Mouse (Mus musculus): ENCODE data around the gene Bach1. TPM values are rescaled to one million over a fixed set of nuclear protein-coding genes. Genes with fewer than 3 reads are reported as not detected.

Bach1 gene
- polyA plus RNA-seq, 1 experiment: 0.85 TPM

DNA sequence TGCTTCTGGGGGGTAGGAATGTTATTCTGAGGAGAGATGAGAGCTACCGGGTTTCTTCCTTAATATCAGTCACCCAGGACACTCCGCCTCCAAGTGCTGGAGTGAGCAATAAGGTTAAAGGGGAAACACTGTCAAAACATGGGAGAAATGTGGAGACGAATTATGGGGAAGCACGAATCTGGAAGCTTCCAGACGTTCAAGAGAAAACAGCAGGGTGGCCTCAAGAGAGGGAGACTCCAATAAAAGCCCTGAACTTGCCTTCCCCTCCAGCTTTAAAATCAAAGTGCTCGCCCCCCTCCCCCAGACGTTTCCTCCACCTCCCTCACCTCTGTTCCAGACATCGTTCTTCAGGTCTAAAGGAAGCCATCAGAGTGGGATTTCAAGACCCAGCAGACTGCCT lies 38.6 kb downstream of the Bach1 start:
- H3K4me3 ChIP-seq (replicated peaks): no peak overlapping the region
- peaks cover 8% of the 10 kb centered on the region for H3K4me1 ChIP-seq (ENCODE audit: control insufficient read depth)
- TF ChIP-seq TAL1 (IDR thresholded peaks at IDR 0.05; ENCODE audit: low read length): no peak
- no peak for TF ChIP-seq GATA1 (IDR thresholded peaks at IDR 0.05; ENCODE audit: low read length)
- no peaks in the 10 kb centered on the region for H3K27me3 ChIP-seq (ENCODE audit: control insufficient read depth)
- peaks cover 26% of the 10 kb centered on the region for H3K36me3 ChIP-seq (ENCODE audit: control insufficient read depth)
- no peaks in the 10 kb centered on the region for H3K9me3 ChIP-seq (ENCODE audit: control insufficient read depth, low read length)

DNA sequence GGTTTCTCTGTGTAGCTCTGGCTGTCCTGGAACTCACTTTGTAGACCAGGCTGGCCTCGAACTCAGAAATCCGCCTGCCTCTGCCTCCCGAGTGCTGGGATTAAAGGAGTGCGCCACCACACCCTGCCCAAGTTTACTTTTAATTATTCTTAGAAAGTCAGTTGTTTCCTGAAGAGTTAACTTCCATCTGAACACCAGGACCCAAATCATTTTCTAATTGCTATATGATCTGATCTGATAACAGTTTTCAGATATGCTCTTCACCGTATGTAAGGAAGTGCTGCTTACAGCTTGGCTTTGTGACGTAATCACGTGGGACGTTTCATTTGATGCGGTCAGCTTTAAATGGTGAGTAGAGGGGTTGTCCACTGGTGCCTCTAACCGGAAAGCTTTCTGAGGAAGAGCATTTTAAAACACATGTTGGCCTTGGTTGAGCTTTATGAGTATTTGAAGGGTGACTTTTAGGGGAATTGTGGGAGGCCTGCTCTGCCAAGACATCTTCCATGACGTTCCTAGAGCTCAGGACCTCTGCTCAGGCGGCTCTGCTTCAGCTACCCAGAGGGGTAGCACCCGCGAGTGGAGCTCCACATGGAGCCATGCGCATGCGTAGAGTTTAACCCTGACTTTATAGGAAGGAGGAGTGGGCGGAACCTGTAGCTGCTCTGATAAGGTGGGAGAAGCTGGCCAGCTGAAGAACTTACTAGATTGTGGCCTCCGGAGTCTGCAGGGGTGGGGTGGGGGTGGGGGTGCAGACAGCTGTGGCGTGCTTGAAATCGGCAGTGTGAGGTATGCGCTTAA lies 39.3 kb downstream of the Bach1 start:
- Histone ChIP-seq H3K36me3 (ENCODE audit: control insufficient read depth) (peaks cover 26% of the 10 kb centered on the region), H3K4me3 (replicated peaks) (no peak overlapping the region), H3K9me3 (ENCODE audit: control insufficient read depth, low read length) (no peaks in the 10 kb centered on the region), H3K4me1 (ENCODE audit: control insufficient read depth) (peaks cover 8% of the 10 kb centered on the region), H3K27me3 (ENCODE audit: control insufficient read depth) (no peaks in the 10 kb centered on the region)
- TF ChIP-seq TAL1 (IDR thresholded peaks at IDR 0.05; ENCODE audit: low read length) (no peak), GATA1 (IDR thresholded peaks at IDR 0.05; ENCODE audit: low read length) (no peak)

DNA sequence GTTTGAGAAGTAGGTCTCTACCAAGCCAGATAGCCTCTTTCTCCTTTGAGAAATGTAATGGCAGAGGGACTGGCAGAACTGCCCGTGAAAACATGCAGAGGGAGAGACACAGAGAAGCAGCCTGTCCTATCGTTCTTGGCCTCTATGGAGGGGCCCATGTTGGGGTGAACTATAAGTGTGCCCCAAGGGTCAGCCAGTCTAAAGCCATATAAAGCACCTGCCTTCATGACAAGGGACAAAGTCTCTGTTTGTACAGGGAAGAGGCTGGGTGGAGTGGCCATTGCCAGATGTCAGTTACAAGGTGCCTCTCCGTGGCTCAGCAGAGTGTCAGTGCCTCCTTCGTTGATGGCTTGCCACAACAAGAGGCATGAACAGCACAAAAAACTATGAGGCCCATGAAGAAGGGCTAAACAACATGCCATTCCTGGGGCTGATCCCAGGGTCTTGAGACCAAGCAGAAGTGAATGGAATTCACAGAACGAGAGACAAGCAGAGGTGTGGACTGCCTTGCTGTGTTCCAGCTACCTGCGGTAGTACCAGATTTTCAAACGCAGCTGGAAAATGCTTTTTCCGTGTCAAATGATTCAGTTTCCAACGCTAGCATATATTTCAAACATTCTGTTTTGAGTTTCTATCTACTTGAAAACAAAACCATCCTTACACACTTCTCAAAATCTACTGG lies 42.4 kb downstream of the Bach1 start:
- TF ChIP-seq GATA1 (IDR thresholded peaks at IDR 0.05; ENCODE audit: low read length): no peak
- no peak for TF ChIP-seq TAL1 (IDR thresholded peaks at IDR 0.05; ENCODE audit: low read length)
- Histone ChIP-seq H3K4me1 (ENCODE audit: control insufficient read depth) (peaks cover 8% of the 10 kb centered on the region), H3K27me3 (ENCODE audit: control insufficient read depth) (no peaks in the 10 kb centered on the region), H3K4me3 (replicated peaks) (no peak overlapping the region), H3K9me3 (ENCODE audit: control insufficient read depth, low read length) (no peaks in the 10 kb centered on the region), H3K36me3 (ENCODE audit: control insufficient read depth) (peaks cover under 1% of the 10 kb centered on the region; the same call in 1 of the 2 replicates)

DNA sequence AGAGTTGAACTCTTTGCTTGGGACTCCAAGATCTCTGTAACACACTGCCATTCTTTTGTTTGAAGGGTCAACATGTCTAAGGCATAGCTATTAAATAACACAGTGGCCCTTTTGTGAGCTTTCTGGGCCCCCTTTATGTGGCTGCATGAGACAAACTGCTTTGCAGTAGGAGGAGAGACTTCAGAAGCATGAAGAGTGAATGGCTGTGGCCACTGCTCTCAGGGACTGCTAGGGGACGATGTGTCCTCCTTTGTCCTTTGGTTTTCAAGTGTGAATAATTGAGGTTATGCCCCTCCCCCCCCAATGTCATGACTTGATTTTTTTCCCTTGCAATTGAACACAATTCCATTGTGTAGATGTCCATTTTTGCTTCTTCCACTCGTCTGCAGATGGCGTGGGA lies 44.9 kb downstream of the Bach1 start:
- Histone ChIP-seq H3K4me1 (ENCODE audit: control insufficient read depth) (peaks cover under 1% of the 10 kb centered on the region; the same call in 1 of the 2 replicates), H3K36me3 (ENCODE audit: control insufficient read depth) (no peaks in the 10 kb centered on the region), H3K4me3 (replicated peaks) (no peak overlapping the region), H3K9me3 (ENCODE audit: control insufficient read depth, low read length) (no peaks in the 10 kb centered on the region), H3K27me3 (ENCODE audit: control insufficient read depth) (no peaks in the 10 kb centered on the region)
- TF ChIP-seq GATA1 (IDR thresholded peaks at IDR 0.05; ENCODE audit: low read length) (no peak), TAL1 (IDR thresholded peaks at IDR 0.05; ENCODE audit: low read length) (no peak)

- Histone ChIP-seq H3K4me3 (replicated peaks) (no peak overlapping the region), H3K36me3 (ENCODE audit: control insufficient read depth) (no peaks in the 10 kb centered on the region), H3K4me1 (ENCODE audit: control insufficient read depth) (no peaks in the 10 kb centered on the region), H3K9me3 (ENCODE audit: control insufficient read depth, low read length) (no peaks in the 10 kb centered on the region), H3K27me3 (ENCODE audit: control insufficient read depth) (no peaks in the 10 kb centered on the region)
- no peak for TF ChIP-seq TAL1 (IDR thresholded peaks at IDR 0.05; ENCODE audit: low read length)
- no peak for TF ChIP-seq GATA1 (IDR thresholded peaks at IDR 0.05; ENCODE audit: low read length)
Measured at GRCm38 (mm10) chr16:87744338-87744737, 45.6 kb downstream of the Bach1 start.

GRCm38 (mm10) chr16:87745192-87745945 lies 46.6 kb downstream of the Bach1 start:
- no peaks in the 10 kb centered on the region for H3K4me1 ChIP-seq (ENCODE audit: control insufficient read depth)
- no peak overlapping the region for H3K4me3 ChIP-seq (replicated peaks)
- no peaks in the 10 kb centered on the region for H3K27me3 ChIP-seq (ENCODE audit: control insufficient read depth)
- H3K9me3 ChIP-seq (ENCODE audit: control insufficient read depth, low read length): no peaks in the 10 kb centered on the region
- H3K36me3 ChIP-seq (ENCODE audit: control insufficient read depth): no peaks in the 10 kb centered on the region
- TF ChIP-seq TAL1 (IDR thresholded peaks at IDR 0.05; ENCODE audit: low read length) (no peak), GATA1 (IDR thresholded peaks at IDR 0.05; ENCODE audit: low read length) (no peak)

GRCm38 (mm10) chr16:87746728-87747127 lies 48.0 kb downstream of the Bach1 start:
- H3K4me1 ChIP-seq (ENCODE audit: control insufficient read depth): no peaks in the 10 kb centered on the region
- no peak for TF ChIP-seq TAL1 (IDR thresholded peaks at IDR 0.05; ENCODE audit: low read length)
- TF ChIP-seq GATA1 (IDR thresholded peaks at IDR 0.05; ENCODE audit: low read length): no peak
- H3K27me3 ChIP-seq (ENCODE audit: control insufficient read depth): no peaks in the 10 kb centered on the region
- H3K4me3 ChIP-seq (replicated peaks): no peak overlapping the region
- no peaks in the 10 kb centered on the region for H3K9me3 ChIP-seq (ENCODE audit: control insufficient read depth, low read length)
- no peaks in the 10 kb centered on the region for H3K36me3 ChIP-seq (ENCODE audit: control insufficient read depth)

DNA sequence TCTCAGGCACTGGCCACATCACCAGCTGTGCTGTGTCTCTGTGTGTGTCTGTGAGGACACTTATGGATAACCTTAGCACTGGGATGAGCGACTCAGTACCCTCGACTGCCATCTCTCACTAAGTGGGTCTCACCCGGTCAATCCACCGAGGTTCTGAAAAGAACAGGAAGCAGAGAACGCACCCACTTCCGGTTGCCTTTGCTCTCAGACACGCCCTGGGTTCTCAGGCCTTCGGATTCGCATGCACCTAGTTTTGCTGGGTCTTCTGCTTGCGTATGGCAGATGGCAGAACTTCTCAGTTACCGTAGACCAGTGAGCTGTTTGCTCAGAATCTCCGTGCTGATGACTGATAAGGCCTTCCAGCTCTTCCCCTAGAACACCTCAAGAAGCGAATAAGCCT lies 52.5 kb downstream of the Bach1 start:
- no peaks in the 10 kb centered on the region for H3K4me1 ChIP-seq (ENCODE audit: control insufficient read depth)
- H3K36me3 ChIP-seq (ENCODE audit: control insufficient read depth): no peaks in the 10 kb centered on the region
- H3K27me3 ChIP-seq (ENCODE audit: control insufficient read depth): no peaks in the 10 kb centered on the region
- TF ChIP-seq TAL1 (IDR thresholded peaks at IDR 0.05; ENCODE audit: low read length) (no peak), GATA1 (IDR thresholded peaks at IDR 0.05; ENCODE audit: low read length) (no peak)
- H3K9me3 ChIP-seq (ENCODE audit: control insufficient read depth, low read length): no peaks in the 10 kb centered on the region
- H3K4me3 ChIP-seq (replicated peaks): no peak overlapping the region

GRCm38 (mm10) chr16:87752482-87752881 lies 53.7 kb downstream of the Bach1 start:
- Histone ChIP-seq H3K36me3 (ENCODE audit: control insufficient read depth) (no peaks in the 10 kb centered on the region), H3K4me3 (replicated peaks) (no peak overlapping the region), H3K4me1 (ENCODE audit: control insufficient read depth) (no peaks in the 10 kb centered on the region), H3K9me3 (ENCODE audit: control insufficient read depth, low read length) (no peaks in the 10 kb centered on the region), H3K27me3 (ENCODE audit: control insufficient read depth) (no peaks in the 10 kb centered on the region)
- TF ChIP-seq GATA1 (IDR thresholded peaks at IDR 0.05; ENCODE audit: low read length) (no peak), TAL1 (IDR thresholded peaks at IDR 0.05; ENCODE audit: low read length) (no peak)
